Mouse (Mus musculus): ENCODE results near the gene Cnot4. TPM values are rescaled to one million over a fixed set of nuclear protein-coding genes. Genes with fewer than 3 reads are reported as not detected.
A peak's percentile ranks its signal among the peaks of the same experiment; 100 is the strongest.

Gene Cnot4
- polyA plus RNA-seq, 1 experiment from 2014 or later, result 27.0 TPM

- no peak overlapping the region for H3K9ac ChIP-seq
- H3K27me3 ChIP-seq, result no peaks in the 10 kb centered on the region
- H3K36me3 ChIP-seq, result no peaks in the 10 kb centered on the region
- H3K9me3 ChIP-seq, result no peaks in the 10 kb centered on the region
- no peak overlapping the region for H3K27ac ChIP-seq
- WGBS, result 89% methylated on average over 4 of the region's 4 CpGs
- no peak overlapping the region for H3K4me2 ChIP-seq
- no peak overlapping the region for H3K4me3 ChIP-seq
- peaks cover 11% of the 10 kb centered on the region for H3K4me1 ChIP-seq
- no peak for ATAC-seq (ENCODE audit: borderline replicate concordance, extremely low read depth, low FRiP score, low TSS enrichment)
Measured at GRCm38 (mm10) chr6:35030811-35031210, 102.7 kb downstream of the Cnot4 start.

- Histone ChIP-seq H3K36me3 (no peaks in the 10 kb centered on the region), H3K9ac (no peak overlapping the region), H3K4me2 (no peak overlapping the region), H3K27me3 (no peaks in the 10 kb centered on the region), H3K27ac (no peak overlapping the region), H3K4me1 (peaks cover 11% of the 10 kb centered on the region), H3K4me3 (no peak overlapping the region), H3K9me3 (no peaks in the 10 kb centered on the region)
- WGBS, result 80% methylated on average over 6 of the region's 6 CpGs
- no peak for ATAC-seq (ENCODE audit: borderline replicate concordance, extremely low read depth, low FRiP score, low TSS enrichment)
Measured at GRCm38 (mm10) chr6:35030226-35030625, 103.3 kb downstream of the Cnot4 start.

- ATAC-seq (ENCODE audit: borderline replicate concordance, extremely low read depth, low FRiP score, low TSS enrichment), result no peak
- Histone ChIP-seq H3K27me3 (no peaks in the 10 kb centered on the region), H3K4me3 (no peak overlapping the region), H3K9me3 (no peaks in the 10 kb centered on the region), H3K9ac (no peak overlapping the region), H3K4me2 (no peak overlapping the region), H3K36me3 (peaks cover 2% of the 10 kb centered on the region; the same call in 1 of the 2 replicates), H3K4me1 (peaks cover 13% of the 10 kb centered on the region), H3K27ac (no peak overlapping the region)
- WGBS, result 77% methylated on average over 2 of the region's 2 CpGs
Measured at GRCm38 (mm10) chr6:35028023-35028422, 105.5 kb downstream of the Cnot4 start.

GRCm38 (mm10) chr6:35027257-35027656 is 106.3 kb downstream of the Cnot4 start:
- H3K4me2 ChIP-seq, result no peak overlapping the region
- H3K4me3 ChIP-seq, result no peak overlapping the region
- WGBS, result 66% methylated on average over 6 of the region's 6 CpGs
- H3K9ac ChIP-seq, result no peak overlapping the region
- H3K9me3 ChIP-seq, result no peaks in the 10 kb centered on the region
- no peak for ATAC-seq (ENCODE audit: borderline replicate concordance, extremely low read depth, low FRiP score, low TSS enrichment)
- H3K27me3 ChIP-seq, result no peaks in the 10 kb centered on the region
- H3K4me1 ChIP-seq, result peaks cover 13% of the 10 kb centered on the region
- H3K36me3 ChIP-seq, result peaks cover 8% of the 10 kb centered on the region; the same call in 1 of the 2 replicates
- 0 out of 2 replicates have a peak overlapping the region, but pooled peaks have one; percentile 1 for H3K27ac ChIP-seq

- no peak overlapping the region for H3K27ac ChIP-seq
- no peaks in the 10 kb centered on the region for H3K4me1 ChIP-seq
- H3K36me3 ChIP-seq, result 0 out of 2 replicates have a peak, but pooled peaks cover 6% of the 10 kb centered on the region
- H3K4me3 ChIP-seq, result no peak overlapping the region
- H3K9ac ChIP-seq, result no peak overlapping the region
- 88% methylated on average over 5 of the region's 5 CpGs for WGBS
- no peaks in the 10 kb centered on the region for H3K9me3 ChIP-seq
- no peaks in the 10 kb centered on the region for H3K27me3 ChIP-seq
- no peak for ATAC-seq (ENCODE audit: borderline replicate concordance, extremely low read depth, low FRiP score, low TSS enrichment)
- no peak overlapping the region for H3K4me2 ChIP-seq
Measured at GRCm38 (mm10) chr6:35016624-35017023, 116.9 kb downstream of the Cnot4 start.

- H3K27me3 ChIP-seq, result no peaks in the 10 kb centered on the region
- H3K9ac ChIP-seq, result no peak overlapping the region
- ATAC-seq (ENCODE audit: borderline replicate concordance, extremely low read depth, low FRiP score, low TSS enrichment), result no peak
- H3K4me1 ChIP-seq, result no peaks in the 10 kb centered on the region
- no peak overlapping the region for H3K4me3 ChIP-seq
- 82% methylated on average over 1 of the region's 1 CpGs for WGBS
- no peak overlapping the region for H3K27ac ChIP-seq
- H3K4me2 ChIP-seq, result no peak overlapping the region
- 0 out of 2 replicates have a peak, but pooled peaks cover 3% of the 10 kb centered on the region for H3K36me3 ChIP-seq
- no peaks in the 10 kb centered on the region for H3K9me3 ChIP-seq
Measured at GRCm38 (mm10) chr6:35011953-35012352, 121.6 kb downstream of the Cnot4 start.

GRCm38 (mm10) chr6:35010705-35011104 is 122.8 kb downstream of the Cnot4 start:
- Histone ChIP-seq H3K4me1 (no peaks in the 10 kb centered on the region), H3K9me3 (no peaks in the 10 kb centered on the region), H3K9ac (no peak overlapping the region), H3K4me3 (no peak overlapping the region), H3K36me3 (no peaks in the 10 kb centered on the region), H3K4me2 (no peak overlapping the region), H3K27ac (no peak overlapping the region), H3K27me3 (no peaks in the 10 kb centered on the region)
- ATAC-seq (ENCODE audit: borderline replicate concordance, extremely low read depth, low FRiP score, low TSS enrichment), result no peak
- WGBS, result 96% methylated on average over 5 of the region's 5 CpGs

GRCm38 (mm10) chr6:35002261-35002669 is 131.3 kb downstream of the Cnot4 start:
- no peaks in the 10 kb centered on the region for H3K9me3 ChIP-seq
- no peak overlapping the region for H3K9ac ChIP-seq
- H3K4me1 ChIP-seq, result 0 out of 2 replicates have a peak, but pooled peaks cover 7% of the 10 kb centered on the region
- no peaks in the 10 kb centered on the region for H3K27me3 ChIP-seq
- no peak for ATAC-seq (ENCODE audit: borderline replicate concordance, extremely low read depth, low FRiP score, low TSS enrichment)
- WGBS, result 61% methylated on average over 18 of the region's 18 CpGs
- H3K27ac ChIP-seq, result no peak overlapping the region
- H3K4me2 ChIP-seq, result peak overlapping the region; percentile 25
- no peaks in the 10 kb centered on the region for H3K36me3 ChIP-seq
- H3K4me3 ChIP-seq, result no peak overlapping the region

- 14% methylated on average over 4 of the region's 4 CpGs for WGBS
- Histone ChIP-seq H3K4me1 (peaks cover 16% of the 10 kb centered on the region; the same call in 1 of the 2 replicates), H3K9ac (no peak overlapping the region), H3K4me2 (peak overlapping the region; percentile 35; the same call in 1 of the 2 replicates), H3K27ac (no peak overlapping the region), H3K9me3 (no peaks in the 10 kb centered on the region), H3K36me3 (no peaks in the 10 kb centered on the region), H3K4me3 (no peak overlapping the region), H3K27me3 (no peaks in the 10 kb centered on the region)
- ATAC-seq (ENCODE audit: borderline replicate concordance, extremely low read depth, low FRiP score, low TSS enrichment), result peak; percentile 44
Measured at GRCm38 (mm10) chr6:34999101-34999500, 134.4 kb downstream of the Cnot4 start.

- WGBS, result 68% methylated on average over 4 of the region's 4 CpGs
- no peaks in the 10 kb centered on the region for H3K27me3 ChIP-seq
- no peak overlapping the region for H3K9ac ChIP-seq
- H3K9me3 ChIP-seq, result no peaks in the 10 kb centered on the region
- H3K4me3 ChIP-seq, result no peak overlapping the region
- no peak for ATAC-seq (ENCODE audit: borderline replicate concordance, extremely low read depth, low FRiP score, low TSS enrichment)
- no peak overlapping the region for H3K4me2 ChIP-seq
- no peak overlapping the region for H3K27ac ChIP-seq
- peaks cover 8% of the 10 kb centered on the region; the same call in 1 of the 2 replicates for H3K4me1 ChIP-seq
- H3K36me3 ChIP-seq, result no peaks in the 10 kb centered on the region
Measured at GRCm38 (mm10) chr6:34996496-34996895, 137.0 kb downstream of the Cnot4 start.

GRCm38 (mm10) chr6:34995265-34995681 is 138.3 kb downstream of the Cnot4 start:
- Histone ChIP-seq H3K4me2 (peak overlapping the region; percentile 56), H3K4me1 (peaks cover 8% of the 10 kb centered on the region; the same call in 1 of the 2 replicates), H3K4me3 (peak overlapping the region; percentile 18), H3K9me3 (no peaks in the 10 kb centered on the region), H3K36me3 (no peaks in the 10 kb centered on the region), H3K27me3 (no peaks in the 10 kb centered on the region), H3K9ac (peak overlapping the region; percentile 30), H3K27ac (no peak overlapping the region)
- WGBS, result 7% methylated on average over 13 of the region's 13 CpGs
- peak; percentile 56; the same call in 1 of the 2 replicates for ATAC-seq (ENCODE audit: borderline replicate concordance, extremely low read depth, low FRiP score, low TSS enrichment)

- 56% methylated on average over 5 of the region's 5 CpGs for WGBS
- H3K4me1 ChIP-seq, result peaks cover 8% of the 10 kb centered on the region; the same call in 1 of the 2 replicates
- H3K4me3 ChIP-seq, result no peak overlapping the region
- no peaks in the 10 kb centered on the region for H3K36me3 ChIP-seq
- ATAC-seq (ENCODE audit: borderline replicate concordance, extremely low read depth, low FRiP score, low TSS enrichment), result no peak
- no peaks in the 10 kb centered on the region for H3K9me3 ChIP-seq
- peak overlapping the region; percentile 56 for H3K4me2 ChIP-seq
- H3K9ac ChIP-seq, result peak overlapping the region; percentile 30; the same call in 1 of the 2 replicates
- H3K27me3 ChIP-seq, result no peaks in the 10 kb centered on the region
- no peak overlapping the region for H3K27ac ChIP-seq
Measured at GRCm38 (mm10) chr6:34994692-34995091, 138.8 kb downstream of the Cnot4 start.

All from lung, embryonic 15.5 days (tissue).